Mouse (Mus musculus): ENCODE measurements around the gene Cnot6. TPM values are rescaled to one million over a fixed set of nuclear protein-coding genes. Genes with fewer than 3 reads are reported as not detected.

Gene Cnot6
- total RNA-seq, 2 experiments from 2014 or later: 69.7 to 104 TPM

GRCm38 (mm10) chr11:49624156-49624555, 88.4 kb downstream of the Cnot6 start:
- ATAC-seq (replicated peaks; ENCODE audit: low FRiP score, low TSS enrichment, poor library complexity, severe bottlenecking): no peak

GRCm38 (mm10) chr11:49621953-49622352, 90.6 kb downstream of the Cnot6 start:
- no peak for ATAC-seq (replicated peaks; ENCODE audit: low FRiP score, low TSS enrichment, poor library complexity, severe bottlenecking)

Other genes with a start within 250 kb of the Cnot6 start
- not detected in 2 replicates for gene Olfr1386, start 247.7 kb downstream of the Cnot6 start, total RNA-seq (2014; fragmentation: Nextera tagmentation)
- gene Olfr1386, start 247.7 kb downstream of the Cnot6 start, total RNA-seq (2017): not detected in 2 replicates
- gene Olfr1385, start 223.7 kb downstream of the Cnot6 start, total RNA-seq (2014; fragmentation: Nextera tagmentation): not detected in 2 replicates
- gene Olfr1385, start 223.7 kb downstream of the Cnot6 start, total RNA-seq (2017): not detected in 2 replicates
- not detected in 2 replicates for gene Olfr1384, start 206.0 kb downstream of the Cnot6 start, total RNA-seq (2014; fragmentation: Nextera tagmentation)
- gene Olfr1384, start 206.0 kb downstream of the Cnot6 start, total RNA-seq (2017): not detected in 2 replicates
- not detected in 2 replicates for gene Olfr1383, start 193.1 kb downstream of the Cnot6 start, total RNA-seq (2014; fragmentation: Nextera tagmentation)
- gene Olfr1383, start 193.1 kb downstream of the Cnot6 start, total RNA-seq (2017): not detected in 2 replicates
- not detected in 2 replicates for gene Olfr1382, start 184.5 kb downstream of the Cnot6 start, total RNA-seq (2014; fragmentation: Nextera tagmentation)
- gene Olfr1382, start 184.5 kb downstream of the Cnot6 start, total RNA-seq (2017): not detected in 2 replicates
- gene Olfr1381, start 169.3 kb downstream of the Cnot6 start, total RNA-seq (2014; fragmentation: Nextera tagmentation): not detected in 2 replicates
- gene Olfr1381, start 169.3 kb downstream of the Cnot6 start, total RNA-seq (2017): not detected in 2 replicates
- gene Olfr1380, start 155.8 kb downstream of the Cnot6 start, total RNA-seq (2014; fragmentation: Nextera tagmentation): not detected in 2 replicates
- gene Olfr1380, start 155.8 kb downstream of the Cnot6 start, total RNA-seq (2017): not detected in 2 replicates
- not detected in 2 replicates for gene Flt4, start 103.5 kb downstream of the Cnot6 start, total RNA-seq (2014; fragmentation: Nextera tagmentation)
- gene Flt4, start 103.5 kb downstream of the Cnot6 start, total RNA-seq (2017): not detected in 2 replicates
- not detected in 2 replicates for gene Scgb3a1, start 49.1 kb downstream of the Cnot6 start, total RNA-seq (2014; fragmentation: Nextera tagmentation)
- not detected in 2 replicates for gene Scgb3a1, start 49.1 kb downstream of the Cnot6 start, total RNA-seq (2017)
- 0.87 and 1.0 TPM in 2 replicates for gene Gfpt2, start 81.5 kb upstream of the Cnot6 start, total RNA-seq (2014; fragmentation: Nextera tagmentation)
- gene Gfpt2, start 81.5 kb upstream of the Cnot6 start, total RNA-seq (2017): 2.3 and 2.9 TPM in 2 replicates
- gene Mapk9, start 134.0 kb upstream of the Cnot6 start, total RNA-seq (2014; fragmentation: Nextera tagmentation): 107 and 112 TPM in 2 replicates
- 94.5 and 98.9 TPM in 2 replicates for gene Mapk9, start 134.0 kb upstream of the Cnot6 start, total RNA-seq (2017)
- gene Rasgef1c, start 189.1 kb upstream of the Cnot6 start, total RNA-seq (2014; fragmentation: Nextera tagmentation): 1.4 and 5.6 TPM in 2 replicates
- 1.2 TPM in 2 replicates for gene Rasgef1c, start 189.1 kb upstream of the Cnot6 start, total RNA-seq (2017)